Mouse (Mus musculus) hindbrain, embryonic 12.5 days (tissue): Measurements from ENCODE around the gene Cpvl. TPM values are rescaled to one million over a fixed set of nuclear protein-coding genes. Genes with fewer than 3 reads are reported as not detected.

Experiments
- ATAC-seq: fragments of 200-750 bp; cut with Nextera tagmentation; 2 replicates; pipeline ENCODE4 v1.8.0; 2017; ENCODE audit warnings: moderate TSS enrichment; ENCODE audit not compliant: low FRiP score
- H3K27ac ChIP-seq: fragments of 300-500 bp; sonication (generic); 2 replicates; pipeline ENCODE4 v1.5.1; 2016; ENCODE audit warnings: mild to moderate bottlenecking
- H3K27me3 ChIP-seq: fragments of 300-500 bp; sonication (generic); 2 replicates; pipeline ENCODE4 v1.6.1; 2016; ENCODE audit warnings: mild to moderate bottlenecking
- H3K36me3 ChIP-seq: fragments of 300-500 bp; sonication (generic); 2 replicates; pipeline ENCODE4 v1.6.1; 2016; ENCODE audit warnings: mild to moderate bottlenecking
- H3K4me1 ChIP-seq: fragments of 300-500 bp; sonication (generic); 2 replicates; pipeline ENCODE4 v1.6.1; 2016
- H3K4me2 ChIP-seq: fragments of 300-500 bp; sonication (generic); replicated peaks from 2 replicates; pipeline ENCODE4 v1.6.1; 2016; ENCODE audit warnings: mild to moderate bottlenecking
- H3K4me3 ChIP-seq: fragments of 300-500 bp; sonication (generic); 2 replicates; pipeline ENCODE4 v1.5.1; 2016; ENCODE audit warnings: mild to moderate bottlenecking
- H3K9ac ChIP-seq: fragments of 300-500 bp; sonication (generic); 2 replicates; pipeline ENCODE4 v1.6.1; 2016; ENCODE audit warnings: mild to moderate bottlenecking, moderate library complexity
- H3K9me3 ChIP-seq: fragments of 300-500 bp; sonication (generic); replicated peaks from 2 replicates; pipeline ENCODE4 v1.6.1; 2016; ENCODE audit warnings: mild to moderate bottlenecking
- WGBS: fragments of 180-500 bp; shearing (Covaris S2); methylation state at CpG from one replicate; pipeline ENCODE4 v1.1.7; 2016; 5-methylcytosine and 5-hydroxymethylcytosine counted together
- polyA plus RNA-seq: library from polyadenylated mRNA; unstranded; fragments of >200 nt; fragmentation: Nextera tagmentation; extraction: Ambion mirVana; gene quantifications from 2 replicates; pipeline ENCODE4 v1.2.1, GENCODE M21; 2016

Cpvl gene
- polyA plus RNA-seq, 1 experiment from 2014 or later: not detected

DNA sequence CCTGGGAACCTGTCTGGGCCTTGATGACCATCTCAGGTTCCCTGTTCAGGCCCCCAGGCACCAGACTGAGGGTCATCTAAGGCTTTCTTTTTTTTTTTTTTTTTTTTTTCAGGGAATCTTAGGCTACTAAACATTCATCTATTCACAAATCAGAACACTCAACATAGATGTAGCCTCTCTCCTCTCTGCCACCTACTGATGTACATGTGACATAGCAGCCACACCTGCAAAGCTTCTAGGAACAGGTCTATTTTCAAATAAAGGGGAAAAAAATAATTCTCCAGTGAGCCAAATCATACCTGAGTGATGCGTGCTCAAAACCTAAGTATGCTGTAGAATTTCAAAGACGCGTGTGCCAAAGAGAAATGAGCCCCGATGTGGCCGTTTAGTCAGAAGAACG lies 106.6 kb downstream of the Cpvl start:
- H3K9me3 ChIP-seq: no peaks in the 10 kb centered on the region; the same call in 1 of the 2 replicates
- no peak for ATAC-seq
- H3K4me2 ChIP-seq: no peak overlapping the region
- H3K27me3 ChIP-seq: peaks cover 3% of the 10 kb centered on the region; the same call in 1 of the 2 replicates
- no peaks in the 10 kb centered on the region for H3K36me3 ChIP-seq
- H3K4me1 ChIP-seq: peaks cover 5% of the 10 kb centered on the region; the same call in 1 of the 2 replicates
- 96% methylated on average over 6 of the region's 6 CpGs for WGBS
- H3K4me3 ChIP-seq: no peak overlapping the region
- H3K9ac ChIP-seq: no peak overlapping the region
- no peak overlapping the region for H3K27ac ChIP-seq

DNA sequence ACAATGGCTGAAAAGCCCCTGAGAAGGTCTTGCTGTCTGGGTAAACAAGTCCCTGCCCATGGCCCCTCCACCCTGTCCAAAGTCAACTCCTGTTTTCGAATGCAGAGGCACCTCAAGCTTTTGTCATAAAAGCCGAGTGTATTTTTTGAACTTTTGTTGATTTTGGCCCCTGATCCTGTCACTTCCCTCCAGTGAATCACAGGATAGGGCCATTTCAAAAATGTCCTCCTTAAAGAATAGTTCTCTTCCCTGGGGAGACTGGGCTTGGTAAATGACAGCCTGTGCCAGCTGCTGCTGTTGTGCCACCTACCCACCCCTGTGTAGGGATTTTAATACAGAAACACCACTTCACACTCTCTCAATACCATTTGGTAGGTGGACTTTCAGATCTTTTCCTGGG lies 115.5 kb downstream of the Cpvl start:
- H3K4me3 ChIP-seq: no peak overlapping the region
- no peak overlapping the region for H3K4me2 ChIP-seq
- ATAC-seq: no peak
- 66% methylated on average over 2 of the region's 2 CpGs for WGBS
- no peaks in the 10 kb centered on the region for H3K4me1 ChIP-seq
- no peaks in the 10 kb centered on the region for H3K27me3 ChIP-seq
- no peak overlapping the region for H3K27ac ChIP-seq
- no peaks in the 10 kb centered on the region for H3K36me3 ChIP-seq
- H3K9me3 ChIP-seq: no peaks in the 10 kb centered on the region
- H3K9ac ChIP-seq: no peak overlapping the region

DNA sequence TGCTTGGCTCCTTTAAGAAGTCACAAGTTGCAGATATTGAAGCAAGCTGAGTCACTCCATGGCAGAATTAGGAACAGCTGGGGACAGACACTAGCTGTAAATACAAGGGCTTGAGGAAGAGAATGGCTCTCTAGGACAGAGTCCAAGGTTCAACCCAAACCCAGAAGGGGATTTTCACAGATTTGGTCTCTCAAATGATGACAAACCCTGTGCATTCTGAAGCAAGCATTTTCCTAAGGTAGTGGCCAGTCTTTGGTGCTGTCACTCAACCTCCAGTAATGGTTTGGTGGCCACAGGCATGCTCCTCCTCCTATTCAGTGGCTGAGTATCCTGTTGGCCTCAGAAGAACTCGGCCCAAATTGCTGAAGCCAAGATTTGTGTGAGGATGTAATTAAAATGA lies 119.4 kb downstream of the Cpvl start:
- H3K4me2 ChIP-seq: no peak overlapping the region
- ATAC-seq: no peak
- 40% methylated on average over 1 of the region's 1 CpGs for WGBS
- H3K4me3 ChIP-seq: no peak overlapping the region
- peaks cover 2% of the 10 kb centered on the region; the same call in 1 of the 2 replicates for H3K4me1 ChIP-seq
- no peaks in the 10 kb centered on the region for H3K27me3 ChIP-seq
- H3K27ac ChIP-seq: no peak overlapping the region
- no peaks in the 10 kb centered on the region for H3K9me3 ChIP-seq
- no peak overlapping the region for H3K9ac ChIP-seq
- no peaks in the 10 kb centered on the region for H3K36me3 ChIP-seq

DNA sequence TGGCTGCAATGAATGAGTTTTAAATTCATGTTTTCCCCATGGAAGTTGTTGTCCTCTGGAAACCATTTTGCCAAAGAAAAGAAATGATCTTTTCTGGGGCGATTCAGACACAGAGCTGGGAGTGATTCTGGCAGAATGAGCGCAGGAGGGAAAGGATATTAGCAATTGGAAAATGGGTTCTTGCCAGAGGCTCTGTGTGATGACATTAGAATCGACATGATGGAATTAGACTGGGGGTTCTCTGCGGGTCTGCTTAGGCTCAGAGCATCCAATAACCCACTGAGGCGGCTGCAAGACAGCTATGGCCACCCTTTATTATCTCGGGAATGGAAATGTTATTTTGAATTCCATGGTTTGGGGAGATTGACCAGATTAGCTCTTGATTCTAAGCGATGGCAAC lies 120.6 kb downstream of the Cpvl start:
- no peak overlapping the region for H3K4me2 ChIP-seq
- no peak overlapping the region for H3K27ac ChIP-seq
- no peak overlapping the region for H3K4me3 ChIP-seq
- WGBS: 68% methylated on average over 7 of the region's 7 CpGs
- H3K27me3 ChIP-seq: no peaks in the 10 kb centered on the region
- no peak for ATAC-seq
- H3K9me3 ChIP-seq: no peaks in the 10 kb centered on the region
- peaks cover 2% of the 10 kb centered on the region; the same call in 1 of the 2 replicates for H3K4me1 ChIP-seq
- H3K9ac ChIP-seq: no peak overlapping the region
- H3K36me3 ChIP-seq: no peaks in the 10 kb centered on the region

DNA sequence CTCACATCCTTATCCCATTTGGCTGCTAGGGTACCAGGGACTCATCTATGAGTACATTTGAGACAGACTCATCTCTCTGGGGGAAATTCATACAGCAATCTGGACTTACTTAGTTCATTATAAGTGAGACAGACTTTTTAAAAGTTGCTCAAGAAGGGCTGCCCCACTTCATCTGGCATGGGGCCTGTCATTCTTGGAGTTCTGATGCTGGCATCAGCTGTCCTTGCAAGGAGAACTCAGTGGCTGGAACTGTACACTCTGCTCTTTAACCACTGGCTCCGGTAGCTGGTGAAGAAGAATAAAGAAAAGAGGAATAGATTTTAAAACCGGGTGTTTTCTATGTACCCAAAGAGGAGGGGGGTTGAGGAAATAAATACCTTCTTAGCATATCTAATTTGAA lies 121.7 kb downstream of the Cpvl start:
- Histone ChIP-seq H3K4me3 (no peak overlapping the region), H3K27me3 (no peaks in the 10 kb centered on the region), H3K4me2 (no peak overlapping the region), H3K9ac (no peak overlapping the region), H3K9me3 (no peaks in the 10 kb centered on the region), H3K4me1 (peaks cover 2% of the 10 kb centered on the region; the same call in 1 of the 2 replicates), H3K36me3 (no peaks in the 10 kb centered on the region), H3K27ac (no peak overlapping the region)
- WGBS: 75% methylated on average over 2 of the region's 2 CpGs
- no peak for ATAC-seq

DNA sequence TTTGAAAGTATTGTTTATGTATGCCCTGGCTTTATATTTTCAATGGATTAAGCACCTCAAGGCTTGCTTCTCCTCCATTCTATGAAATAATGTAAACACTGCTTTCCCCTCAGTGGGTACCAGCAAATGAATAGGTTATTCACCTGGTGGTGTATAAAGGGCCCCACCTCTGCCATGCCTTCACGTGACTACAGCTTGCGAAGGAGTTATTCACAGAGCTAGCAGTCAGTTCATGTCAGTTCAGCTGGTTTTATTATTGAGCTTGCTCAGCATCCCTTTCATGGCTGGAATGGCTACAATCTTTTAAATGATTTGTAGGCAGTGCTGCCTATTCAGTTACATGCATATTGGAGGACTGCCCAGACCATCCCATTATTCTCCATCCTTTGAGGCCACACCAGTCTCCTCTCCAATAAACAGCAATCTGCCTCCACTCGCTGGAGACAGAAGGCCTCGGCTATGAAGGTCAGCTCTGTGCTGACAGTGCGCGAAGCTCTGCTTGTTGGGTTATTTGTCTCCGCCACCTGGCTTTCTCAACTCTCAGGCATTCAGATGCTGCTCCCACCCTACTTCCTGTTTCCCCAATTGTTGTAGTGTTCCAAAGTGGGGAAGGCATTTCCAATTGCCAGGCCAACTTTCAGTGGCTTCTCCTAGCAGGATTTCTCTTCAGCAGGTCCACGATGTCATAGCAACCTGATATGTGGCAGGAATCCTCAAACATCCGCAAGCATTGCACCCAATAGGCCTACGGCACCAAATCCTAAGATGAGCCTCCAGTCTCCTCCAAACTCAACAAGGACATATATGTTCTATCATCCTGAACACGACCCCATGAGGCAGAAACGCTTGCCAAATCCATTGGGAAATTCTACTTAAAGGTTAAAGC lies 123.3 kb downstream of the Cpvl start:
- Histone ChIP-seq H3K9ac (no peak overlapping the region), H3K9me3 (no peaks in the 10 kb centered on the region), H3K27me3 (no peaks in the 10 kb centered on the region), H3K27ac (no peak overlapping the region), H3K4me1 (peaks cover 2% of the 10 kb centered on the region; the same call in 1 of the 2 replicates), H3K36me3 (no peaks in the 10 kb centered on the region), H3K4me3 (no peak overlapping the region), H3K4me2 (no peak overlapping the region)
- 68% methylated on average over 12 of the region's 12 CpGs for WGBS
- no peak for ATAC-seq

DNA sequence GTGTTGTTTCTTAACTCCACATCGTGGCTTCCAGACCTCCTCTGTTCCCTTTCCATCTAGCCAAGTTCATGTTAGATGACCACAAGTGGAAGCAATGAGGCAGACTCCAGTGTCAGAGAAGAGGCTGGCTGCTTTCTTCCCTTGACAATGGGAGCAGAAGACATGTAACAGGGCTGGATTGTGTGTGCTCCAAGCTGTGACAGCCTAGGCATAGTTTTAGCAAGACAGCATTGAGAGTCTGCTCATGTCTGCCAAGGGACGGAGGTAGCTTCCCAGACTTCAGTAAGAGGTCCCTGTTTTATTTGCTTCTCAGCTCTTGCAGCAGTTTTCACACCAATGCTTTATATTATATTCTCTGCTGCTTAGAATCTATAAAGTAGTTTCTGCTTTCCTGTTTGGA lies 124.2 kb downstream of the Cpvl start:
- H3K9me3 ChIP-seq: no peaks in the 10 kb centered on the region
- no peaks in the 10 kb centered on the region for H3K36me3 ChIP-seq
- no peak overlapping the region for H3K4me2 ChIP-seq
- 74% methylated on average over 2 of the region's 2 CpGs for WGBS
- H3K27me3 ChIP-seq: no peaks in the 10 kb centered on the region
- peaks cover 2% of the 10 kb centered on the region; the same call in 1 of the 2 replicates for H3K4me1 ChIP-seq
- no peak overlapping the region for H3K9ac ChIP-seq
- no peak for ATAC-seq
- no peak overlapping the region for H3K27ac ChIP-seq
- H3K4me3 ChIP-seq: no peak overlapping the region

DNA sequence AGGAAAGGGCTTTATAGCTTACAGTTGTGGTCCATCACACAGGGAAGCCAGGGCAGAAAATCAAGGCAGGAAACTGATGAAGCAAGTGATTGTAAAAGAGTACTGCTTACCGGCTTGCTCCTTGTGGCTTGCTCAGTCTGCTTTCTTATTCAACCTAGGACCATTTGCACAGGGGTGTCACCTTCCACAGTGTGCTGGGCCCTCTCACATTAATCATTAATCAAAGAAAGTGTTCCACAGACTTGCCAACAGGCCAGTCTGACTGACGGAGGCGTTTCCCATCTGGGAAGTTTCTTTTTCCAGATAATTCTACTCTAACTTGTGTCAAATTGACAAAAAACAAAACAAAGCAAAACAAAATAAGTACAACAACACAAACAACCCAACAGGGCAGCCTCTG lies 124.9 kb downstream of the Cpvl start:
- Histone ChIP-seq H3K9me3 (no peaks in the 10 kb centered on the region), H3K4me3 (no peak overlapping the region), H3K4me2 (no peak overlapping the region), H3K27me3 (no peaks in the 10 kb centered on the region), H3K4me1 (peaks cover 2% of the 10 kb centered on the region; the same call in 1 of the 2 replicates), H3K9ac (no peak overlapping the region), H3K36me3 (no peaks in the 10 kb centered on the region), H3K27ac (no peak overlapping the region)
- ATAC-seq: no peak
- WGBS: 80% methylated on average over 3 of the region's 3 CpGs

DNA sequence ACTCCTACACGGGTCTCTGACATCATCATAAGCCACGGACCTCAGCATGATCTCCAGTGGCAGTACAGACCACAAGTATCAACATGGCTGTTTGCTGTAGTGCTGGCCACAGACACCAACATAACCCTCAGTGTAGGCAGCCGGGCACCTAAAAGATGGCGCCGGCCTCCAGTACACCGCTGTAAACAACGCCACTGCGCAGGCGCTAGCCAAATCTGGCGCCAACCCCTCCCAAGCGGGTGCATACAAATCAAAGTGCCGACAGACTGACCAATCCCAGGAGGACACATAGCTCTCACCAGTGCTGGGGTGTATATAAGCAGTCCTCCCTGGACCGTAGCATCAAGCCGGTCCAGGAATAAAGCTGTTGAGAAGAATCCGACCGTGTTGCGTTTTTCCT lies 133.8 kb downstream of the Cpvl start:
- Histone ChIP-seq H3K36me3 (no peaks in the 10 kb centered on the region), H3K9me3 (no peaks in the 10 kb centered on the region), H3K9ac (no peak overlapping the region), H3K27ac (no peak overlapping the region), H3K4me2 (no peak overlapping the region), H3K4me1 (no peaks in the 10 kb centered on the region), H3K4me3 (no peak overlapping the region), H3K27me3 (no peaks in the 10 kb centered on the region)
- ATAC-seq: no peak
- 96% methylated on average over 17 of the region's 17 CpGs for WGBS

DNA sequence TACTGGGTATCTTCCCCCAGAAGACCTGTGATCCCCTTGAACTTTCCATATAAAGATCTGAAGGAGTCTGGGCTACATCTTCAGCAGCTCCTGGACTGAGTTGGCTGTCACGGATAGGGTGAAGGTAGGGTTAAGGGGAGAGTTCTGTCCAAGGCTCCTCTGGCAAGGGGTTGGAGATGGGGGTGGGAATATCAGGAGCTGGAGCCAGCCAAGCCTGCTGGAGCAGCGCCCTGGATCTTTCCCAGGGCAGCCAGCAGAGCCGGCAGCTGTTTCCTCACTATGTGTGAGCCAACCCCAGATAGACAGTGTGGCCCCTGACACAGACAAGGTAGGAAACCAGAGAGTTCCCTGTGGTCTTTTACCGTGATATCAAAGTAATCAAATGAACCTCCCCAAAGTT lies 153.3 kb downstream of the Cpvl start:
- Histone ChIP-seq H3K4me3 (no peak overlapping the region), H3K4me1 (peaks cover 11% of the 10 kb centered on the region), H3K9me3 (0 out of 2 replicates have a peak, but pooled peaks cover 3% of the 10 kb centered on the region), H3K36me3 (no peaks in the 10 kb centered on the region), H3K27me3 (peaks cover 20% of the 10 kb centered on the region), H3K9ac (no peak overlapping the region), H3K27ac (no peak overlapping the region), H3K4me2 (no peak overlapping the region)
- no peak for ATAC-seq
- WGBS: 74% methylated on average over 4 of the region's 4 CpGs

Other genes with a start within 250 kb of the Cpvl start
- 38.8 and 46.5 TPM in 2 replicates for gene Tril, start 157.8 kb downstream of the Cpvl start, polyA plus RNA-seq
- 20.3 and 24.0 TPM in 2 replicates for gene Chn2, start 60.9 kb upstream of the Cpvl start, polyA plus RNA-seq